Mouse (Mus musculus) adrenal gland (tissue): ENCODE measurements around the gene Tspo.

Experiments
- intact Hi-C: fragments of 180-260 bp; cut with DNase I; formaldehyde crosslinking; loops from one replicate; pipeline ENCODE4 v1.15.1; 2025
- long read RNA-seq, 2 experiments: library from polyadenylated mRNA; unstranded; transcript quantifications; one replicate each; pipeline ENCODE4 v2.0.0; 2020; ENCODE audit warnings: borderline replicate concordance in 1 of 2; ENCODE audit not compliant: insufficient replicate concordance in 1 of 2

Tspo gene
- long read RNA-seq, experiment 1, transcript Tspo-201 (4 exons, 837 nt) = major isoform, 742 of 799 reads
- long read RNA-seq, experiment 1, partial matches to known transcripts = 42 of 799 reads
- long read RNA-seq, experiment 1, other reads (novel, unspliced or antisense) = 15 of 799 reads
- long read RNA-seq, experiment 2, transcript Tspo-201 (4 exons, 837 nt) = major isoform, 893 of 959 reads
- long read RNA-seq, experiment 2, partial matches to known transcripts = 41 of 959 reads
- long read RNA-seq, experiment 2, other reads (novel, unspliced or antisense) = 25 of 959 reads

DNA sequence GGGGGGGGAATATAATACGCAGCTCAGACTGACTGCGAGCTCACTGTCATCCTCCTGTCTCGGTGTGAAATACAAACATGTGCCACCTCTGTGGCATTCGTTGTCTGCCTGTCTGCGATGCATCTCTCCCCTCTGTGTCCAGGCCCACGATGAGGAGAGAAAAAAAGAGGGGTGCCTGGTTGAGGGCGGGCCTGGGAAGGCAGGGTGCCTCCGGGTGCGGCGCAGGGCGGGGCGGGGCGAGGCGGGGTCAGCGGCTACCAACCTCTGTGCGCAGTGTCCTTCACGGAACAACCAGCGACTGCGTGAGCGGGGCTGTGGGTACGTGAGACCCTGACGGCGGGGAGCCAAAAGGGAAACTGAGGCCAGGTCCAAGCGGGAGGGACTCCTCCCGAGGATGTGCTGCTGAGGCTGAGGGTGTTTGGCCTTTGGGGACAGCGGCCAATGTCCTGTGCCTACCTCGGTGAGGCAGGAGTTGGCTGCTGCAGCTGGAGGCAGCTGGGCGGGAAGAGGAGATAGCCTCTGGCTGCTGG, at the start of gene Tspo, which contains the start of gene Mcat:
Tspo (plus strand) TSS at position 266 of the 530 bp plus-strand sequence.
Mcat (minus strand) TSS at position 461 of the 530 bp plus-strand sequence.
- intact Hi-C loops = no loop called here

GRCm38 (mm10) chr15:83515018-83515417, 48.4 kb upstream of the Tspo start:
- intact Hi-C loops = loop anchor here (5.0 kb wide), 1 partner anchor 308 kb away; no protein-coding TSS in a partner anchor

DNA sequence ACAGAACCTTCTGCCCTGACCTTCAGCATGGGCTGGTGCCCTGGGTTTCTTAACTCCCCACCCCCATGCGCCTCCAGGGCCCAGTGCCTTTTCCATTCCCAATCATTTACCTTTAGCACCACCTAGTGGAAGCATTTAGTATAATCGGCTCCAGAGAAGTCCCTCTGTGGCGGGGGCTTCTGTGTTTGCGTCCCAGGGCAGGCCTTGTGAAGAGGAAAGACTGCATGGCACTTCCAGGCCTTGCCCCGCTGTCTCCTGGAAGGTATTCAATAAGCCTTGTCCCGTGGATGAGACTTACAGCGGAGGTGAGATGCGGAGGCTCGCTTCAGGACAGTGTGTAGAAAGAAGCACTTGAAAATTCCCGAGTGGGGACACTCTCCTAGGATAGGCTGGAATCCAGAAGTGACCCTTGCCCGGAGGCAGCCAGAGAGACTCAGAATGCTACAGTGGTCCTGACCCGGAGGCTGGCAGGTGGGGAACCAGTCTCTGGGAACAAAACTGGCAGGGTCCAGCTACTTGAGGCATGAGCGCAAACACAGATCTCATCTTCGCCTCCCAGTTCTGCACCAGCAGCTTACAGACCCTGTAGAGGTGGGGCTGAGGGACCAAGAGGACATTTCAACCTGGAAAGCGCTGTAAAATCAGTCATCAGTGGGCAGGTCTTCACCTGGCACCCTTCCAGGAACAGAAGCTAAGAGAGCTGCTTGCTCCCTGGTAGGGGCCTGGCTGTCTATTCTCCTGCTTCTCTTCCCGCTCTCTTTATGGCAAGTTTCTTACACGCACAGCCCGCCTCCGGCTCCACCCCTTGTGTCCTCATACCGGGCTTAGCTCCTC, 45.0 kb upstream of the Tspo start:
- intact Hi-C loops = loop anchor here (5.0 kb wide), 1 partner anchor 311 kb away; no protein-coding TSS in a partner anchor

- intact Hi-C loops = no loop called here
Observed at GRCm38 (mm10) chr15:83520861-83521382, 42.5 kb upstream of the Tspo start.

- intact Hi-C loops = no loop called here
Observed at GRCm38 (mm10) chr15:83523196-83523595, 40.2 kb upstream of the Tspo start.

GRCm38 (mm10) chr15:83523638-83524332, 39.6 kb upstream of the Tspo start:
- intact Hi-C loops = no loop called here

GRCm38 (mm10) chr15:83524333-83524729, 39.1 kb upstream of the Tspo start:
- intact Hi-C loops = no loop called here

GRCm38 (mm10) chr15:83526424-83527091, 36.8 kb upstream of the Tspo start, which contains the start of gene Bik:
Gene Bik, plus strand, starts transcription at chr15:83526862.
- intact Hi-C loops = no loop called here

- intact Hi-C loops = no loop called here
Observed at GRCm38 (mm10) chr15:83527092-83527437, 36.3 kb upstream of the Tspo start.

DNA sequence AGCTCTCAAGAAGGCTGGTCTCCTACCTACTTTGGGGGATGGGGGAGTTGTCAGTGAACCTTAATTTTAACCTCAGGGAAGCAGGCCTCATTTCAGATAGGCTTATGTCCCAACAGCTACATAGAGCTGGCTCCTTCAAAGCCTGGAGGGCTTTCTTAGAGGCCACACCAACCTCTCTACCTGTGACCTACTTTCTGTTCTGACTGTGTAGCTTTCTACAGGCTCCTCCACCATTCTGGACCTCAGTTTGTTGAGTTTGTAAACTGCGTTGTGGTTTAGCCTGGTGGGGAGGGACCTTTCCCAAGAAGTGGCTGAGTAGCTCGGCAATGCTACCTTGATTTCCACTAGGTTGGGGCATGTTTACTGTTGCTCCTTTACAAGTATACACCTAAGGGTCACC, 35.6 kb upstream of the Tspo start:
- intact Hi-C loops = no loop called here

- intact Hi-C loops = no loop called here
Observed at GRCm38 (mm10) chr15:83528892-83529291, 34.5 kb upstream of the Tspo start.

GRCm38 (mm10) chr15:83529765-83530164, 33.6 kb upstream of the Tspo start:
- intact Hi-C loops = no loop called here

- intact Hi-C loops = no loop called here
Observed at GRCm38 (mm10) chr15:83530233-83530632, 33.2 kb upstream of the Tspo start.

DNA sequence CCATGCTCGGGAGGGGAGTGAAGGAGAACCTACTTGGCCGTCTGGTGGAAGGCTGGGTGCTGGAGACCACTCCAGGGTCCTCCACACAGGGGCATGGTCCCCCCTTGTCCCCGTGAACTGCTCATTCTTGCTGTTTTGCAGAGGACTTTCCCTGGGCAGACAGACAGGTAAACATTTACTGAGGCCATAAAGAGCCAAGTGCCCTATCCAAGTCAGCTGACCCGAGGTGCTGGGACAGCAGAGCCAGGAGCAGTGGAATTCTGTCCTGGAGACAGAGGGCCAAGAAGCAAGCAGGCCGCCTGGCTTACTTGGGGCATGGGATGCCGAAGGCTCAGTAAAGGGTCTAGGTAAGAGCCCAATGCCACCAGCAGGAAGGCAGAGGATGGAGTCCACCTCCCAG, 32.7 kb upstream of the Tspo start:
- intact Hi-C loops = no loop called here

DNA sequence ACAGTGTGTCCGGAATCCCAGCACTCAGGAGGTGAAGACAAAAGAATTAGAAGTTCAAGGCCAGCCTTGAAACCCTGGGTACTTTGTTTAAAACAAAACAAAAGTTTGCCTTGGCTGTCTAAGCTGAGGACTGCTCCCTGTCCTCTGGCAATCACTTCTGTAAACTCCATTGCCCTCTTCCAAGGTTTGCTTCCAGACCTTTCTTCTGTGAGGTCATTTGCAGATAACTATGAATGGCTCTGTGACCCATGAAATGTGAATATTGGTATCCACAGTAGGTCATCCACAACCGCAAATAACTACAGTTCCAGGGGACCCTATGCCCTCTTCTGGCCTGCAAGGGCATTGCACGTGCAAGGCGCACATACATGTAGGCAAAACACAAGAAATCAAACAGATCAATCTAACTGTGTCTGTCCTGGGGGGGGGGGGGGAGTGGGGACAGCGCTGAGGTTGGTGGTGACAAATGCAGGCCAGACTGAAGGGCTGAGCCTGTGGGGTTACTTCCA, 31.4 kb upstream of the Tspo start:
- intact Hi-C loops = no loop called here

DNA sequence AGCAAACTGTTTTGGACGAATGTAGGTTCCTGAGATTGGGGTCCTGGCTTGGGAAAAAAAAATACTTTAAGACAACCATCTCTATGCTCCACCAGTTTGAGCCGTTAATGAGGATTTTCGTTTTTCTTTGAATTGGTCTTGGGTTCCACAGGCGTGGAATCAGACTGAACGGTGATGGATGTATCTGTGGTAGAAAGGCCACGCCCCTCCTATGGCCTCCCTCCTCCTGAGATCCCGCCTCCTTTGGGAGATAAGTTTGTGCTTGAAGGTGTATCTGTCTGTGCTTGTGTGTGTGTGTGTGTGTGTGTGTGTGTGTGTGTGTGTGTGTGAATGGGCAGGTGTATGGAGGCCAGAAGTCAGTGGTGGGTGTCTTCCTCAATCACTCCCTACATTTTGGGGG, 30.8 kb upstream of the Tspo start:
- intact Hi-C loops = no loop called here

DNA sequence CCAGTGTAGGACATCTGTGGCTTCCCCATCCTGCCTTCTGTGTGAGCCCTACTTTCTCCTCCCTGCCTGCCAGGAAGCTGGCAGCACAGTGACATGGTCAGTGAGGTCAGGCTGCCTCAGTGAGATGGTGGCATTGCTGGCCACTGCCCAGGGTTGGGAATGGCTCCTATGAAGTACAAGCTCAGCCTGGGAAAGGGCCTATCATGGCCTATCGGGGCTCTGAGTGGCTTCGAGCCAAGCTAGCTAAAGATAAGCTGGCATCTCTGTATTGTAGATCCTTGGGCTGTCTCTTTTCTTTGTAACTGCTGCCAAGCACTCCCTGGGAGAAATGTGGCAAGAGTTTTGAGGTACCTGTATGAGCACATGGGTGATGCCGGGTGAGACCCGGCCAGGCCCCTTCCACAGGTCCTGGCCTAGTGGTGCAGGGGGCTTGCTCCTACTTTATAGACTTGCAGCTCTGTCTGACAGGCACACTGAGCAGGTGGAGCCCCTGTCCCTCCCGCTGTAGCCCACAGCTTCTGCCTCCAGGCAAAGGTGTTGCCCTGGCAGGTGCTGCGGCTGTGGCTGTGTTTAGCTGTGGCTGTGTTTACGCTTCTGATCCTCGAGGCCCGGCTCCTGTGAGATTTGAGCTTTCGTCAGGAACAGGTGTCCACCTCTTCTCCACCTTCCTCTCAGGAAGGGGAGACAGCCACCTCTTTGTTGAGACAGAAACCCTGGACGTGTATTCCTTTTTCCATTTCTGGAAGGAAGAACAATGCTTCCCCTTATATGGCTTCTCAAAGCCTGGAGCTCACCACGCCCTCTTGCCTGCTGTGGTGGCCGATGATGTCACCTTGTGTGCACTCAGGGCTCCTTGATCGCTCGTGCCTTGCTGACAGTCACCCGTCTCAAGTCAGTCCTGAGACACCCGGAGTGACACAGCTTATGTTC, 28.2 kb upstream of the Tspo start:
- intact Hi-C loops = no loop called here

- intact Hi-C loops = no loop called here
Observed at GRCm38 (mm10) chr15:83535890-83536231, 27.5 kb upstream of the Tspo start.

DNA sequence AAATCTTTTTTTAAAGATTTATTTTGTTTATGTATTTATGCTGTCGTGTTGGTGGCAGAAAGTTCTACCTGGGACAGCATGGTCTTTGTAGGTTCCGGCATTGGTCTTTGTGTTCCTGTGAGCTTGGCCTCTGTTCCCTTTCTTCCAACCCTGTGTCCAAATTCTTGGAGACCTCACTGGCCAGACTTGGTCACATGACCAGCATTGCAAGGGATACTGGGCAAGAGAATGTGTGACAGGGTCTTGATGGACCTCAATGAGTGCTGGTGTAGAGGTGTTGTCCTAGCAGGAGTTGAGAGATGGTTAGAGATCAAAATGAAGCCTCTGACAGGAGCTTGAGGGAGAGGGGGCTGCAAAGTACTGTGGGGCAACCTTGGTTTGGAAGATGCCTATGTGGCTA, 24.5 kb upstream of the Tspo start:
- intact Hi-C loops = no loop called here

- intact Hi-C loops = no loop called here
Observed at GRCm38 (mm10) chr15:83539905-83540304, 23.5 kb upstream of the Tspo start.
